Mouse (Mus musculus): ENCODE data around the gene Zfand5.

The Zfand5 gene

GRCm38 (mm10) chr19:21328951-21329350 lies 56.9 kb downstream of the Zfand5 start:
- DNase-seq (ENCODE audit: low read depth, low spot score) = no peak

GRCm38 (mm10) chr19:21329770-21330169 lies 57.7 kb downstream of the Zfand5 start:
- no peak for DNase-seq (ENCODE audit: low read depth, low spot score)

DNA sequence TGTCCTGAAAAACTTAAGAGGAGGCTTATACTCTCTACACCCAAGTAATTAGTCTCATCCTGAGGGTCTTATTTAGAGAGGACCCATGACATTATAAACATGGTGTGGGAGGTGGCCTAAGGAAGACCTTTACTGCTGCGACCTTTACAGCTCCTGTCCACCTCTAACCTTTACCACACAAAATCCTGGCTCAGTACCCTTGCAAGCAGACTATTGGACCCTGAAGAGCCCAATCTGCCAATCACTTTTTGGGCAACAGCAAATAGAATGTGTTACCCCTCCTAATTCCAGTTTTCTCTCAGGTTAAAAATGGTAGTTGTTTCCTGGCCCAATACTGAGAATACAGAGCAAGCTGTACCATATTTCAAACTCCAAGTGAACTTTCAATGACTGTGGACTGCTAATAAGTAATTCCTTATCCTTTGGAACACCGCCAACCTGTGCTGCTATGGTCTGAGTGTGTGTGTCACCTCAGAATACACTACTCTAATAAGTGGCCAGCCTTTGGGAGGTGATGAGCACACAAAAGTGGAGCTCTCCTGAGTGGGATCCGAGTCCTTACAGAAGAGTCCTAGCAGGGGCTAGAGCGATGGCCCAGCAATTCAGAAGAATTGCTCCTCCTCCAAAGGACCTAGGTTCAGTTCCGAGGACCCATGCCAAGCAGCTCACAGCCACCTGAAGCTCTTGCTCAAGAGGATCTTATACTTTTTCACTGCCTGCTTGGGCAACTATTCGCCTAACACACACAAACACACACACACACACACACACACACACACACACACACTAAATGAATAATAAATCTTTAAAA lies 58.4 kb downstream of the Zfand5 start:
- no peak for DNase-seq (ENCODE audit: low read depth, low spot score)

GRCm38 (mm10) chr19:21331621-21332155 lies 59.6 kb downstream of the Zfand5 start:
- no peak for DNase-seq (ENCODE audit: low read depth, low spot score)
